Mouse (Mus musculus) embryonic fibroblast, embryonic 13.5 days (primary cell): ENCODE data around the gene Tmem171.

Experiments used
- CTCF ChIP-seq: IDR thresholded peaks from 2 replicates; pipeline ENCODE4 v1.5.1; 2011; ENCODE audit warnings: mild to moderate bottlenecking, control low read depth, low read length, moderate library complexity, borderline replicate concordance; ENCODE audit not compliant: insufficient read depth
- POLR2A ChIP-seq: IDR thresholded peaks from 2 replicates; pipeline ENCODE4 v1.6.1; 2011; ENCODE audit warnings: low read depth, mild to moderate bottlenecking, control low read depth, low read length, moderate library complexity

DNA sequence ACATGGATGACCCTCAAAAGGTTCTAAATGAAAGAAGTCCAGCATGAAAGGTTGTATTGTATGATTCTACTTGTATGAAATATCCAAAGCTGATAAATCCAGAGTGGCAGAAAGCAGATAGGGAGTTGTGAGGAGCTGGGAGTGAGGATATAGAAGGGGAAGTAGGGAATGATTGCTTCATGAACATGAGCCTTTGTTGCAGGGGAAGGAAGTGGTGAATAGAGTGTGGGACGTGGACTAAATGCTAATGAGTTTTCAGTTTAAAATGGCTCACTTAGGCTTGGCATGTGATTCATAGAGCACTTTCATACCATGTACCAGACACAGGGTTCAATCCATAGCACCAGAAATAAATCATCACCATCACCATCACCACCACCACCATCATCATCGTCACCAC is 11.2 kb downstream of the Tmem171 start:
- TF ChIP-seq POLR2A = no peak
- no peak for TF ChIP-seq CTCF
